Mouse (Mus musculus): ENCODE results near the gene Gpr157.

- TF ChIP-seq CTCF (conservative IDR thresholded peaks at IDR 0.05; ENCODE audit: insufficient read depth, insufficient read length, low read depth, low read length) (no peak), POLR2A (IDR thresholded peaks at IDR 0.05; ENCODE audit: low read depth, low read length) (no peak)
Measured at GRCm38 (mm10) chr4:150127894-150128293, 40.7 kb downstream of the Gpr157 start.
